Mouse (Mus musculus): Measurements from ENCODE around the gene Ankrd55.

Gene Ankrd55

DNA sequence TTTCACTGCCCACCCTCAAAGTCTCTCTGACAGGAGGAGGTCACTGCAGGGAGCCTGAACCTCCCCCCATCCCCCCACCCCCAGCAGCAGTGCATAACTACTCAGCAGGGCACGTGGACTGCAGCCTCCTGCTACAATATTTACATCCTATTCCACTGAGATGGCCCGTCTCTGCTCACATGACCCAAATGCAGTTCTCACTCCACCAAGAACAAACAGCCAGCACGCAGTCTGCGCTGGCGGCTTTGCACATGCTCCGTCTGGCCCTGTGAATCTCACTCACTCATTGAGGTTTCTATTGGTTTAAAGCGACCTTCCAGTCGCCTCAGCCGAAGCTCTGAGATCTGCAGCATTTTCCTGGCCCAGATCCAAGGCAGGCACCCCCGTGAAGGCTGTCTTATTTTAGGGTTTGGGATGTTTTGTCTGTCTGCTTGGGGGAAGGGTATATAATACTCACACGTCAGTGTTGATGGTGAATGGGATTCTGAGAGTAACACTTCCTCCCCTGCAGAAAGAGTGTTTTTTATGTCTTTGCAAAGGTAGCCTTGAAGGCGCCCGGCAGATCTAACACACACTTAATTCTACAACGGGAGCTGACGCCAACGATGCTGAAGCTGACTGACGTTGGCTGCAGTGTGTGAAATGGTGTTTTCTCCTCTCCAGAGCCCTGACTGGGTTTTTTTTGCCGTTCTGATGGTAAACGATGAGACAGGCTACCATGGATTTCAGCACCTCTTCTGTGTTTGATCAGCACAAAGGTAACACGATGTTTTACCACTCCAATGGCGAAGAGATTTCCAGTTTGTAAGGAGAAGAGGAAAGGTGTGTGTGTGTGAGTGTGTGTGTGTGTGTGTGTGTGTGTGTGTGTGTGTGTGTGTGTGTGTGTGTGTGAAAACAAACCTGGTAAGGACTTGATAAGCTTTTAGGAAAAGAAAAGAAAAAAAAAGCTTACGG, at the start of gene Ankrd55:
Ankrd55 (plus strand) TSS at position 227 of the 954 bp plus-strand sequence.
- in situ Hi-C loops (cut with MboI; ENCODE audit: low sequenced_read_pairs) = loop anchor here (25.0 kb wide), 1 partner anchor 749 kb away; the partner anchor contains the start of genes Cdc20b and Gpx8

DNA sequence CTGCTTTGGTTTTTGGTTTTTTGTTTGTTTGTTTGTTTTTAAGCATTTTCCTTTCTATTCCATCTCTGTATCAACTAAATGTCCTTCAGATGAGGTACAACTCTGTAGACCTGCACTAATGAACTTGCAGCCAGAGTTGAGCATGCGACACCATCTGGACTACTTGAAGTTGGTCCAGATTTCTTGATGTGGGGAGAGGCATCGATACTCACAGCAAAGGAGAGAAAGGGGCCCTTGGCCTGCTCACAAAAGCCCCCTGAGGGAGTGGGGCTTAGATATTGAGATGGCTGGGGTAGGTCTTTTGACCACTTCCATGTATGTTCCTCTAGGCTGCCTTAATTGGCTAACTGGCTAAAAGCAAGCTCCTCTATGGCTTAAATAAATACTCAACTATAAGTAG, 49.0 kb upstream of the Ankrd55 start:
- in situ Hi-C loops (cut with MboI; ENCODE audit: low sequenced_read_pairs) = no loop called here

DNA sequence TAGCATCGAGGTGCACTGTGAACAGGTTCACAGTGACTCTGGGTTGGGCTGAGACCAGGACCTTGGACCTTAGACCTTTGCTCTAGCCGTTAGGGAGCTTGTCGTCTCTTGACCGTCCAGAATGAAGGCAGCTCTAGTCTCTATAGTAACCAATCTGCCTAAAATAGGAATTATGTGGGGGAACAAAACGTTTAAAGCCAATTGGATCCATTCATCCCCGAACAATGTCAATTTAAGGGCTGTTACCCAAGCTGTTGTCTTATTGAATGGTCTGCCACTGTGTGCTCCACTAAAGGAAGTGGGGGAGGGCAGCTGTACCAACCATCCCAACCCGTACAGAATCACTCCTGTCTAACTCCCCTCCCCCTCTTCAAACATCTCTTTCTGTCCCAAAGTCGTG, 46.8 kb upstream of the Ankrd55 start:
- in situ Hi-C loops (cut with MboI; ENCODE audit: low sequenced_read_pairs) = no loop called here

DNA sequence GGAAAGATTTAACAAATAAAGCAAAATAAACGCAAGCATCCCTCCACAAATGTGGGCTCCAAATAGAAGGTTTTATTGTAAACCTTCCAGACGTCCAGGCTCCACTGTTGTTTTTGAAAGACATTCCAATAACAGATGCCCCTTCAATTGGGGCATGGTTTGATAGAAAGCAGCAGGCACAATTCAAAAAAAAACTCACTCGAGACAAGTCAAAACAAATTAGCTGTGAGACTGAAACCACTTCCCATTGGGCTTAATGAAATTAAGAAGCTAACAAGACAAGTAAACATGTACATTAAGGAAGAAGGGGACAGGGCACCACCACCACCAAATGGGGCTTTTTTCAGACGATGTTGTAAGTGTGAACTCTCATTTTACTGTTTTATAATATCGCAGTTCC, 43.1 kb upstream of the Ankrd55 start:
- in situ Hi-C loops (cut with MboI; ENCODE audit: low sequenced_read_pairs) = no loop called here

DNA sequence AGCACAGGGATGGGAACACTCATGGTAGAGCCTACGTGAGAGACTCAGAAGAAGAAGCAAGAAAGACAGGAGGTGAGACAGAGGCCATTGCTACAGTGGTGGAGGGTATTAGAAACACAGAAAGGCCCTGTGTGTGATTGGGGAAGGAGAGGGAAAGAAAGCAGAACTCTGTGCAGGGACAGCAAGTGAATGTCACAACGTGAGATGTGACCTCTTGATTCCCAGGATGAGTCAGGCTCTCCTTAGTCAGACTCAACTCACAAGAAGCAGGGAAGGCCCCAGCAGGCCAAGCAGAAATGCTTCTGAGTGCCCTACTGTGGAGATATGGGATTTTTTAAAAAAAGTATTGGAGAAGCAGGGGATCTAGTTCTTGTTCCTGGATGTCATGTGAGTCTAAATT, 36.8 kb upstream of the Ankrd55 start:
- in situ Hi-C loops (cut with MboI; ENCODE audit: low sequenced_read_pairs) = loop anchor here (10.0 to 25.0 kb wide), 2 partner anchors 247 to 789 kb away; no protein-coding TSS in a partner anchor

DNA sequence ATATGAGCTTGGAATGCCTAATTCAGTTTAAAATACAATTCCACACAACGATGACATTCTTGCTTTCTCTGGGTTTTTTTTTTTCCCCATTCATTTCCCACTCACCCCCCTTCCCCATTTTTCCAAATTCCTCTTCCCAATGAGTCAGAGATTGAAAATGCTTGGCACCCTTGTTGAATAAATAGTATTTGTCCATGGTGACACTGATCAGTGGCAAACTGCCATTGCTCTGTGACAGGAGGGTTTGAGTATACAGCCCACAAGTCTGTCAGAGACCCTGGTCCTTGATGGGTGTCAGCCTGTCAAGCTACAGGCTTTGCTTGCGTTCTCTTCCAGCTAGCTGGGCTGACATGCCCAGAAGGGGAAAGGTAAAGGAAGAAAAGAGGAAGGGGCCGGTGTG, 36.2 kb upstream of the Ankrd55 start:
- in situ Hi-C loops (cut with MboI; ENCODE audit: low sequenced_read_pairs) = loop anchor here (10.0 to 25.0 kb wide), 2 partner anchors 247 to 790 kb away; no protein-coding TSS in a partner anchor

DNA sequence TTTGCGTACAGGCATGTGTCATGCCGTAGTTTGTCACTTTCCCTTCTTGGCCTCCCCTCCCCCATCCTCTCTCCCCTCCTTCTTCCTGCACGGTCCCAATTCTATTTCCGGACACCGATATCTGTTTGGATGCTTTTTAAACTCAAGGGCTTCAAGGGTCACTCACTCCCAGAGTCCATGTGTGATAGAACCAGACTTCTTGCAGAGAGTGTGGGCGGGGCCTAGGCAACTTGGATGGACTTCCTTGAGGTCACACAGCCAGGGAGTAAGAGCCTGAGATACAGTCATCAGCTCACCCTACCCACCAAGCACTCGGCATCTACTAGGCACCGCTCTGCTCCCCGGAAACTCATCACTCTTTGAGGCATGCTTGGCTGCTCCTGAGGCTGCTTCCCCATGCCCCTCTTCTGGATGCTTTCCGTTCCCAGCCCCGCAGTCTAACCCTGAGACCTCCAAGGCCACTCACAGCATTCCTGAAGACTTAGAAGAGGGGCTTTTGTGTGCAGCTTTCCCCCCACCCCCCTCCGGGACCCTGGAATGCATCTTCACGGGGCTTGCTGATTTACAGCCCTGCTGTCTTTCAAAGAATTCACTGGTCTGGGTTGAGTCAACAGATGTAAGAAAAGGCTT, 35.1 kb upstream of the Ankrd55 start:
- in situ Hi-C loops (cut with MboI; ENCODE audit: low sequenced_read_pairs) = loop anchor here (10.0 to 25.0 kb wide), 2 partner anchors 248 to 791 kb away; no protein-coding TSS in a partner anchor

DNA sequence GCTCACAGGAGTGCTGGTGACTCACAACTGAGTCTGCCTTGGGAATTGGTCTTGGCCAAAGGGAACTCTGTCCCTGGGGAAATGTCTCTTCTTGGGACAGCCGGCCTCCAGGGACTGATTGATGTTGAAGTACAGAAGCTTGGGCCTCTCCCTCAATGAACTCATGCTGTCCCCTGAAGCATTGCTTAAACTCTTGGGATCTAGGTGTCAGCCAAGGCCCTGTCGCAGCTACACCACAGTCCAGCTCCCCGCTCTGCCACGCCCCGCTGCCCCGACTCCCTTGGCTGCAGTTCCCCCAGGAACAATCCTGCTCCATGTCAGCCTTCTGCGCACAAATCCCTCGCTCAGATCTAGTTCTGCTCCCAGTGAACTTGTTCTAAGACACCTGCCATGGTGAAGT, 34.1 kb upstream of the Ankrd55 start:
- in situ Hi-C loops (cut with MboI; ENCODE audit: low sequenced_read_pairs) = loop anchor here (10.0 to 25.0 kb wide), 2 partner anchors 249 to 792 kb away; no protein-coding TSS in a partner anchor

DNA sequence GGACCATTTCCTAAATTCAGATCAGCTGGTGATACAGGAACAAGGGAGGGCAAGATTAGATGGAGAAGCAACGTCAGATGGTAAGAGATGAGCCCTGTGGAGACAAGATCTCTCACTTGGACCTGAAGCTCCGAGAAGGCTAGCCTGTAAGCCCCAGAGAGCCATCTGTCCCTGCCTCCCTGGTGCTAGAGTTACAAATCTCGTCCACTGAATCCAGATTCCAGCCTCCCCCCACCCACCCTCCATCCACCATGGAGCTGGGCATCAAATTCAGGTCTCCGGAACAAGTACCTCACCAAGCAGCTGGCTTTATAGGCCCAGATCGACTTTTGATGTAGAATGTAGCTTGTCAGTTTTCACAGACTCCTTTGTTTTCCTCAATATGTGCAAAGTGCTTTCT, 32.4 kb upstream of the Ankrd55 start:
- in situ Hi-C loops (cut with MboI; ENCODE audit: low sequenced_read_pairs) = loop anchor here (10.0 to 25.0 kb wide), 2 partner anchors 251 to 794 kb away; no protein-coding TSS in a partner anchor

DNA sequence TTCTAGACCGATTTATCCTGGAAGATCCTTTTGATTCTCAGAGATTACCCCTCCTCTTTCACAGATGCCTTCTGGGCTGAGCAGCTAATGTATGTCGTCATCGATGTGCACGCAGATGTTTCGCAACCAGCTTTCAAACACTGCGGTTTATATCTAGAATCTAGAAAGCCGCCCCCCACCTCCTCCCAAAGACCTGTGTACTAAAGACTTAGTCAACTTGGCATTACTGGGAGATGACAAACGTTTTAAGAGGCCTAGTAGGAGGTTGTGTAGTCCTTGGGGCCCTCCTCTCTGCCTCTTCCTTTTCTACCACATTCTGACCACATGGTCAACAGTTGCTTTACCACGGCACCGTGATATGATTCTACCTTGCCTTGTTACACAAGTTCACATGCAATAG, 29.8 kb upstream of the Ankrd55 start:
- in situ Hi-C loops (cut with MboI; ENCODE audit: low sequenced_read_pairs) = loop anchor here (10.0 to 25.0 kb wide), 2 partner anchors 254 to 796 kb away; no protein-coding TSS in a partner anchor

DNA sequence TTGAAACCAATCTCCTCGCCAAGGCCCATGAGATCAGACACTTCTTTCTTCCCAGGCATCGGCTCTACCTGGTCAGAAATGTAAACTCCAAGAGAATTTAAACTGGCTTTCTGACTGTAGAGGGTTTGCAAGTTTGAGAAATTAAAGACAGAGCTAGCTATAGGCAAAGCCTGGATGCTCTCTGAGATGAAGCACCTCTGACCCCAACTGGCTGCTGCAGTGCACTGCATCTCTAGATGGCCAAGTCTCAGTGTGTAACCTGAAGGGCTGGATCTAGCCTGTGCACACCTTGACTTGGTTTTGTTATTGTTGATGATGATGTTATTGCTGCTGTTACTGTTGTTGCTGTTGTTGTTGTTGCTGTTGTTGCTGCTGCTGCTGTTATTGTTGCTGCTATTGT, 28.9 kb upstream of the Ankrd55 start:
- in situ Hi-C loops (cut with MboI; ENCODE audit: low sequenced_read_pairs) = loop anchor here (10.0 to 25.0 kb wide), 2 partner anchors 255 to 797 kb away; no protein-coding TSS in a partner anchor

DNA sequence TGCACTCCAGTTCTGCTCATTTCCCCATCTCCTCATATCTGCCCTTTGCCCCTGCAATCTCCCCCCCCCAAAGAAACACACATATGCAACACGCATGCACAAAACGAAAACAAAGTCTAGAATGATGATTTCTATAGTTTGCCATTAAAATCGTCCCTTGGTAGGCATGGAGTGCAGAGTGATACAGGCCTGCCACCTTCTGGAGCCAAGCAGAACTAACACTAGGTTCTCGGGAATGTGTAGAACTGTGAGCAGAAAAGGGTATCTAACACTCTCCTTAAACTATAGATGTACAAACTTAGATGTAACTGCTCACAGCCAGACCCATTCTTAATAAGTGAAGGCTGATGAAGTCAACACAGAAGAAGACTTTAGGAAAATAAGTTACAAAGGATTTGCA, 23.6 kb upstream of the Ankrd55 start:
- in situ Hi-C loops (cut with MboI; ENCODE audit: low sequenced_read_pairs) = loop anchor here (5.0 to 25.0 kb wide), 2 partner anchors 477 to 802 kb away; no protein-coding TSS in a partner anchor

DNA sequence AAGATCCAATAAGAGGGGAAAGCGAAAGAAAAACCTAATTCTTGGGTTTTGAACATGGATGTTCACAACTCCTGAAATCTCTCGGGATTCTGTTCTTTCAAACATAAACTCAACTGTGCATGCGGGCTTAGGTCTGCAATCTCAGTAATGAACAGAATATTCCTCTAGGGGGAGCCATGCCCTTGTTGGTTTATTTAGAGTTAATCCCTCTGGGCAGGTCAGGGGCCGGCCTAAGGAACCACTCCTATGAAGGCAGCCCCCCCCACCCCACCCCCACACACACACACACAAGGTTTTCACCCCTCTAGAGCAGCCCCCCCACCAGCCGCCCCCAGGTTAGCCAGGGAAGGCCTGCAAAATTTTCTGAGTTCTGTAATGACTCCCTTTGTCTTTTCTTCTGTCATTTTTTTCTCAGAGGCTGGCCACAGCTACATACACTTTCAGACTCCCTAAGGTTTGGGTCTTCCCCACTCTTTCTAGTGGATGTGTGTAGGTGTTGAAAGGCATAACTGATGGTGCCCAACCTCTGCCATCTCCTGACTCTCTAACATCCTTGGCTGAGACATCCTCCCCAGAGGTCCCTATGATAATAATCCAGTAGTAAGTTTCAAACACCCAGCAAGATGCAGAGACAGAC, 16.2 kb upstream of the Ankrd55 start:
- in situ Hi-C loops (cut with MboI; ENCODE audit: low sequenced_read_pairs) = loop anchor here (25.0 kb wide), 1 partner anchor 810 kb away; no protein-coding TSS in a partner anchor

DNA sequence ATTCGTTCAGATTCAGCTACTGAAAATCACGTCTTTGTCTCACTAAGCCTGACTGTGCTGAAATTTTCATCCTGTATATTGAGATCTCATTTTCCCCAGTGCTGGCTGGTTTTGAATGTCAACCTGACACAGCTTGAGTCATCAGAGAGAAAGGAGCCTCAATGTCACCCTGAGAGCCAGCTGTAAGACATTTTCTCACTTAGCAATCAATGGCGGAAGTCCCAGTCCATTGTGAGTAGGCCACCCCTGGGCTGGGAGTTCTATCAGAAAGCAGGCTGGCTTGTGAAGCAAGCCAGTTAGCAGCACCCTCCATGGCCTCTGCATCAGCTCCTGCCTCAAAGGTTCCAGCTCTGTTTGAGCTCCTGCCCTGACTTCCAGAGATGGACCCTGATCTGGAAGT, 13.6 kb upstream of the Ankrd55 start:
- in situ Hi-C loops (cut with MboI; ENCODE audit: low sequenced_read_pairs) = loop anchor here (25.0 kb wide), 2 partner anchors 763 to 812 kb away; partner anchors contain the start of genes Cdc20b and Gpx8

DNA sequence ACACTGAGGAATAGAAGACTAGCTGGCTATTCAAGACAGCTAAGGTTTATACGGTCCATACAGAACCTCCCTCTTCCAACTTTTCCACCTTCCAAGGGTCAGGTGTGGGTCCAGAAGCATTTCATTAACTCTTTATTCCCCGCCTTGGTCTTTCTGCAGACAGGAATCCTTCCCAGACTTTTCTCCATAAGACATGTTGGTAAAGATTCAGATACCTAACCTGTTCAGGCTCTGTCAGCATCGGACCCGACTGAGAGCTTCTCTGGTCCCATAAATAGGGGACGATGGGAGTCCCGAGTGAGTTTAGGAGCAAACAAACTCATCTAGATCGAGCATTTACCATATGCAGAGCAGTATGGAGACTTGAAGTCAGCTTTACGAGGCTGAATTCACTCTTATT, 12.3 kb upstream of the Ankrd55 start:
- in situ Hi-C loops (cut with MboI; ENCODE audit: low sequenced_read_pairs) = loop anchor here (25.0 kb wide), 1 partner anchor 761 kb away; the partner anchor contains the start of genes Cdc20b and Gpx8

DNA sequence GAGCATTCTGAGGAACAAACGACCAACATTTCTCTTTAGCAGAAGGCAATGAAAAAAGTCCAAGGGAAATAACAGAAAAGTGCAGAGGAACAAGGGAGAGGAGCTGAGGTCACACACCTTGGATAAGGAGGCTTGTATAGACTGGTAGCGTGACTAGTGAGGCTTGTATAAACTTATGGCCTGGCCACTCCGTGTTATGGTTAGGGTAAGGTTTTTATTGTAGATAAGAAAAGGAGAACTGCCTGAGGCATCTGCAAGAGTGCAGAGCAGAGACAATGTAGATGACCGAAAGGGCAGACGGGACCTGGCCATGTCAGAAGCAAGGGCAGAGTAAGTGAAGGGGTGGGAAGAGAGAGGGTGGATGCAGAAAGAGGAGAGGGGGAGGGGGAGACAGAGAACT, 10.7 kb upstream of the Ankrd55 start:
- in situ Hi-C loops (cut with MboI; ENCODE audit: low sequenced_read_pairs) = loop anchor here (25.0 kb wide), 1 partner anchor 760 kb away; the partner anchor contains the start of genes Cdc20b and Gpx8

DNA sequence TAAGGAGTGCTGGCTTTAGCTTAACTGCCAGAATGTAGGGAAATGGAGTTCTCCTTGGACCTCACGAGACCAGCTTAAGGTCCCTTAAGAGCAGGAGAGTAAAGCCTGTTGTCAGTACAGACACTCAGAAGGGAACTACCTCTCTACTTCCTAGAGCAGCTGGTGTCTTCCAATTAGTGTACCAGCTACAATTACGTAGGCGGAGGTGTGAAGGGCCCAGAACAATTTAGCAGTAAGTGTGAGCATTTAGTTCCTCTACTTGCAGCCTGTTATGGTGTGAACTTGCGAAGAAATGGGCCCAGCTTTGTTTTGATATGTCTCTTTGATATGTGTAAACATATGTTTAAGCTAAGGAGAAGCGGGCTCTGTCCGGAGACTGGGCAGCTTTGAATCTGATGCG, 10.0 kb upstream of the Ankrd55 start:
- in situ Hi-C loops (cut with MboI; ENCODE audit: low sequenced_read_pairs) = loop anchor here (25.0 kb wide), 1 partner anchor 759 kb away; the partner anchor contains the start of genes Cdc20b and Gpx8

DNA sequence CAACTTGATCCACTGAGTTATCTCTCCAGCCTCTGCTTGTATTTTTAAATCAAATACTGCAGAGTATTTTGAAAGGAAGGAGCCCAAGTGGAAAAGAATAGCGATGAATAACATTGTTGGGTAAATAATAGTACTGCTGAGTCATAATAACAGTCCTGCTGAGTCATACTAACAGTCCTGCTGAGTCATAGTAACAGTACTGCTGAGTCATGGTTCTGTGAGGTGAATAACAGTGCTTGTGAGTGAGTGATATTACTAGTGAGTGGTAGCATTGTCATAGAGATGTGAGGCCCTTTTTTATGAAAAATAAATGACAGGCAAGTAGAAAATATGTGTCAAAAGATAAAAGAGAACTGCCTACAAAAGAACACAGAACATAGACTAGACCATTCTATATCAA, 1.1 kb upstream of the Ankrd55 start:
- in situ Hi-C loops (cut with MboI; ENCODE audit: low sequenced_read_pairs) = loop anchor here (25.0 kb wide), 1 partner anchor 750 kb away; the partner anchor contains the start of genes Cdc20b and Gpx8

DNA sequence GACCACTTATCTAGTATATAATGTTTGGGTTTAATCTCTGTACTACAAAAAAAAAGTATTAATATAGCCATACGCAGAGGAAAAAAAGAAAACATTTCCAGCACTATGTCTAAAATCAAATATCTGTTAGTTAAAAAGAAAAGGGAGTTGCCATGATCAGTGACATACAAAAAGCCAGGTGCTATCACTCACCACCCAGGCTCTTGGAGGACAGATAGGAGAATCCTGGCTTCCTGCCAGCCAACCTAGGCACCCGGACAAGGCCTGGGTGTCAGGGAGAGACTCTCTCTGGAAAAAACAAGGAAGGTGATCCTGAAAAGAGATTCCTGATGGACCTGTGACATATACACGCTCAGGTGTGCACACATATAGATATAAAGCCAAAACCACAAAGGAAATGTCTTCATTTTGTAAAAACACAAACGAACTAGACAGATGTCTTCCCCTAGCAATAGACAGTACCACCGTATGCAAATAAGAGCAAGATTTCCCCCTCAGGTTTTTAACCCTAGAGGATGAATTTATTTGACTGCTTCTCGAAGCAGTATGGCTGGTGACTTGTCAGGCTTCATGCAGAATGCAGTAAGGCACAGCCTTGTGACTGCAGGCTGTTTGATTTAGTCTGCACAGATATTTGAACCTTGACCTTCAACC, 553 bp upstream of the Ankrd55 start:
- in situ Hi-C loops (cut with MboI; ENCODE audit: low sequenced_read_pairs) = loop anchor here (25.0 kb wide), 1 partner anchor 750 kb away; the partner anchor contains the start of genes Cdc20b and Gpx8

DNA sequence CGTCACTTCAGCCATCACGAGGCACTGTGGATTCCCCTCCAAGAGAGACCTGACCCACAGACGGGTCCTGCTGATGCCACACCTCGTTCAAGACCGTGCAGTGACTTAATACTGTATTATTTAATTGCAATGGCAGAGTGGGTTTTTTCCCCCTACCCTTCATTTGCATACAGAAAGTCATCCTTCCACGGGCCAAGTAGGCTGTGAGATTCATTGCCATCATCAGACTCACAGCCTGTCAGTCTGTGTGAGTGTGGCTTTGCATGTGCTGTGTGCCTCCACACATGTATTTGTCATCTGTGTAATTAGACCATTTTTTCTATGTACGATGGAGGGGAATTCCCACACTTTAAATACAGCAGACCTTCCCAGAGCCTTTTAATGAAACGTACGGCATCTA, 1.1 kb downstream of the Ankrd55 start:
- in situ Hi-C loops (cut with MboI; ENCODE audit: low sequenced_read_pairs) = loop anchor here (25.0 kb wide), 1 partner anchor 748 kb away; the partner anchor contains the start of genes Cdc20b and Gpx8

All from CH12F3 (cell line).